Mouse (Mus musculus) layer of hippocampus, adult 2 months (tissue): ENCODE data around the gene Olfr1341. TPM values are rescaled to one million over a fixed set of nuclear protein-coding genes. Genes with fewer than 3 reads are reported as not detected.
A peak's percentile ranks its signal among the peaks of the same experiment; 100 is the strongest.

Experiments
- DNase-seq, 2 experiments: peaks; one replicate each; pipeline ENCODE4 v3.0.0; 2022; ENCODE audit warnings: low spot score in 2 of 2
- H3K27ac ChIP-seq: fragments of 200-600 bp; 2 replicates; pipeline ENCODE4 v1.8.1; 2022
- H3K4me3 ChIP-seq: fragments of 200-600 bp; 2 replicates; pipeline ENCODE4 v1.8.1; 2022; ENCODE audit warnings: mild to moderate bottlenecking
- CTCF ChIP-seq: fragments of 200-600 bp; conservative IDR thresholded peaks from 2 replicates; pipeline ENCODE4 v1.8.1; 2022; ENCODE audit warnings: antibody characterized with exemption, mild to moderate bottlenecking, moderate library complexity
- long read RNA-seq, 2 experiments: library from polyadenylated mRNA; stranded (forward); transcript quantifications; one replicate each; pipeline ENCODE4 v2.0.0; 2021; ENCODE audit warnings: borderline mapping rate in 2 of 2
- total RNA-seq, 2 experiments: library from RNA; stranded (reverse); gene quantifications; 2 replicates each; pipeline ENCODE4 v1.2.3; 2021

Olfr1341 gene
- total RNA-seq = not detected
- long read RNA-seq, experiment 1 = 0 reads
- long read RNA-seq, experiment 2 = 0 reads

- Histone ChIP-seq H3K27ac (no peak within 1 kb of the TSS), H3K4me3 (no peak within 1 kb of the TSS)
- no peak for TF ChIP-seq CTCF
- no peak for DNase-seq
Observed at GRCm38 (mm10) chr4:118703223-118703622, at the start of gene Olfr1341. TSS of gene Olfr1341 (plus strand) at chr4:118703523.

GRCm38 (mm10) chr4:118658652-118659051, 44.7 kb upstream of the Olfr1341 start, which contains the start of gene Olfr62:
TSS of gene Olfr62 (plus strand) at chr4:118658952.
- no peak within 1 kb of the TSS for H3K4me3 ChIP-seq
- TF ChIP-seq CTCF = no peak

DNA sequence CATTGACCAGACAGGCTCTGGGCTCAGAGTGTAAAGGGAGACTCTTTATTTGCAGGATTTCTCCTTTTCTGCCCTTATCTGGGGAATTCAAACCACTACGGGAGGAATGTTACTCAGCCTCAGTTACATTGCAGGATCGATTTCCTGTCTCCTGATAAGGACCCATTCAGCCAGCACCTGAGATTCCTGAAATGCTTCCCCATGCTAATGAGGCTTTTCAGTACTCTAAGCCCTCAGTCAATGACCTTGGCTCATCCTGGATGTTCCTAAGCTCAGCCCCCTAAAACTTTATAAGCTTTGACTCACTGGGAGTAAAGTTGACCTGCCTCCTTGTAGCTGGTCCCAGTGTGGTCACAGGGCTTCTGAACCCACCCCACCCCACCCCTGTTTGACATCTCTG, 16.2 kb upstream of the Olfr1341 start:
- no peak for TF ChIP-seq CTCF
- no peak for DNase-seq
- no peak overlapping the region for H3K27ac ChIP-seq
- no peak overlapping the region for H3K4me3 ChIP-seq

More at GRCm38 (mm10) chr4:118658652-118659051, 44.7 kb upstream of the Olfr1341 start, which contains the start of gene Olfr62:
- no peak for DNase-seq
- H3K27ac ChIP-seq = no peak within 1 kb of the TSS

- TF ChIP-seq CTCF = no peak
- no peak for DNase-seq
- no peak within 1 kb of the TSS for H3K27ac ChIP-seq
- H3K4me3 ChIP-seq = no peak within 1 kb of the TSS
Observed at GRCm38 (mm10) chr4:118692412-118692973, 10.8 kb upstream of the Olfr1341 start, which contains the start of gene Olfr1342. TSS of gene Olfr1342 (minus strand) at chr4:118692756.

- TF ChIP-seq CTCF = no peak
- no peak for DNase-seq
- no peak overlapping the region for H3K27ac ChIP-seq
- no peak overlapping the region for H3K4me3 ChIP-seq
Observed at GRCm38 (mm10) chr4:118693812-118694211, 9.5 kb upstream of the Olfr1341 start.

- no peak overlapping the region for H3K4me3 ChIP-seq
- H3K27ac ChIP-seq = no peak overlapping the region
- no peak for TF ChIP-seq CTCF
- no peak for DNase-seq
Observed at GRCm38 (mm10) chr4:118708086-118708485, 4.8 kb downstream of the Olfr1341 start.

DNA sequence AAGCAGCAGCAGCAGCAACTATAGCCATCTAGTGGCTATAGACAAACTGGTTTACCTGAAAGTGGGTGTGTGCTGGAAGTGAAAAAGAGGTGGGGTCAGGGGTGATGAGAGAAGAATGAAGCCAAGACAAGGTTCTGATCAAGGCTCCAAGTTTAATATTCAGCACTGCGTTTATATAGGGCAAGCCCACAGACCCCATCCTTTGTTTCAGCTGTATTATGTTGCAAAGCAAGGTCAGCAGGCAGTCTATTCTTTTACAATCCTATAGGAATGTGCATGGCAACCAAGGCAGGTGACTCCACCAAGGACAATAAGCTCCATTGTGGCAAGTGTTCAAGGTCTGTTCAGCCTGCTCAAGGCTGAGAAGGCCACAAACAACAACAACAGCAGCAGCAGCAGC, 8.3 kb downstream of the Olfr1341 start:
- TF ChIP-seq CTCF = no peak

GRCm38 (mm10) chr4:118719838-118720237, 16.5 kb downstream of the Olfr1341 start, which contains the start of gene Olfr1340:
TSS of gene Olfr1340 (plus strand) at chr4:118720138.
- DNase-seq = no peak
- Histone ChIP-seq H3K4me3 (no peak within 1 kb of the TSS), H3K27ac (no peak within 1 kb of the TSS)
- TF ChIP-seq CTCF = no peak

More for the DNA sequence above, 8.3 kb downstream of the Olfr1341 start:
- DNase-seq = no peak
- no peak overlapping the region for H3K27ac ChIP-seq
- no peak overlapping the region for H3K4me3 ChIP-seq

DNA sequence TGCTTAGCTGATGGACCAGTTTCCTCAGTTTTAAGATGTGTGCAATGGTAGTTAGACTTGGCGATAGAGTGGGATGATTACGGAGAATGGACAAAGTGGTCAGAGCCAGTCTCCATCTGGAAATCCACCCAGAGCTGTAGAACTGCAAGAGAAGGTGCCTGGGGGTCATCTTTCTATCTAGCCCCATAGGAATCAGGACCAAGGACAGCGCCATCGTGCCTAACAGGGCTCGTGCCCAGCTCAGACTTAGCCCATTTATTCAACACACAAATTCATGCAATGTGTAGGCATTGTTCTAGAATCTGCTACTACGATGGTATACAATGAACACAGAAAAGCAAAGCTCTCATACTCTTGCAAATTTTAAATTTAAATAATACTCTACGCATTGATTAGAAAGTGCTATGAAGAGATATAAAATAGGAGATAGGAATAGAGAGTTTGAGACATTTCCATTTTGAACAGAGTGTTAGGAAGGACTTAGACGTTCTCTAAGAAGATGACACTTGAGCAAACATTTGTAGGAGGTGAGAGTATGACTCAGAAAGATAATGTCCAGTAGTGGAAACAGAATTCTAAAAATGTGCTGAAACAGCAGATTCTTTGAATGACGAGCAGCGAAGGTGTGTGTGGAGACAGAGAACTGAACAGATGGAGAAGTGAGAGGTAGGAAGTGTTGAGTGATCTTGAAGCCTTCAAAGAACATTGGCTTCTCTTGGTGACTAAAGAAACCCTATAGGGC, 18.6 kb downstream of the Olfr1341 start:
- no peak for TF ChIP-seq CTCF
- no peak for DNase-seq
- Histone ChIP-seq H3K27ac (no peak overlapping the region), H3K4me3 (no peak overlapping the region)

DNA sequence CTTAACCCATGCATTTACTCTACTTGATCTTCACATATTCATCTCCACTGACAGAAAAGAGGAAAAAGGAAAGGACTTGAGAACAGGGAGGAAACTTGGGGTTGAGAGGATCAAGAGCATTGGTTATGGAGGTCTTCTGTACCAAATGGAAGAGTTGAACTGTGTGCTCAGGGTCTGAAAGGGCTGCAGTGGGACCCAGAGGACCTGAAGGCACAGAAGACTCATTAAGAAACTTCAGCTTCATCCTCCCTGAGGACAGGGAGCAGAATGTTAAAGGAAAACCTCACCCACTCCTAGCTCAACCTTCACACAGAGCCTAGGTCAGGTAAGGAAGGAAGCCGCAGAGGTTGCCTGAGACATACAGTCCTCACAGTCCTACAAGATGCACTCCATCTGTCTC, 28.6 kb downstream of the Olfr1341 start, which contains the start of gene Olfr1339:
Gene Olfr1339 (plus strand): TSS at position 301 of the 400 bp plus-strand sequence.
- DNase-seq = no peak
- no peak within 1 kb of the TSS for H3K4me3 ChIP-seq
- TF ChIP-seq CTCF = no peak
- H3K27ac ChIP-seq = no peak within 1 kb of the TSS

- no peak for DNase-seq
- Histone ChIP-seq H3K4me3 (no peak overlapping the region), H3K27ac (no peak overlapping the region)
- TF ChIP-seq CTCF = no peak
Observed at GRCm38 (mm10) chr4:118739574-118739973, 36.3 kb downstream of the Olfr1341 start.

- no peak for DNase-seq
- no peak for TF ChIP-seq CTCF
- no peak overlapping the region for H3K27ac ChIP-seq
- no peak overlapping the region for H3K4me3 ChIP-seq
Observed at GRCm38 (mm10) chr4:118740988-118741698, 37.8 kb downstream of the Olfr1341 start.

GRCm38 (mm10) chr4:118741881-118742280, 38.6 kb downstream of the Olfr1341 start:
- no peak overlapping the region for H3K4me3 ChIP-seq
- H3K27ac ChIP-seq = no peak overlapping the region
- peak in 1 of 2 experiments; percentile 6 for DNase-seq
- TF ChIP-seq CTCF = no peak
